8 mouse cellular contexts compared by ENCODE assay signal in genomic region chr10:112270887-112271802, GRCm38 (mm10). TPM values are rescaled to one million over a fixed set of nuclear protein-coding genes. Genes with fewer than 3 reads are reported as not detected.
DNase-seq lines count a peak whose midpoint lies in the region; ATAC-seq and TF ChIP-seq lines count a peak whose summit lies in the region.

TSS of gene Kcnc2 (plus strand) at chr10:112271121.

- 0 out of 2 replicates have a peak, but pooled peaks have one; percentile 41 for ATAC-seq in heart, embryonic 14.5 days (ENCODE audit: insufficient number of reproducible peaks, insufficient read depth, low FRiP score, low read depth)
- peak; percentile 8; the same call in 1 of the 2 replicates for ATAC-seq in megakaryocyte progenitor cell, adult 5-6 weeks (replicated peaks; ENCODE audit: poor library complexity)
- no peak for ATAC-seq in erythroblast, adult 5-6 weeks (replicated peaks; ENCODE audit: low FRiP score, poor library complexity, severe bottlenecking)

- H3K4me1 ChIP-seq in ES-E14 (ENCODE audit: control insufficient read depth in 2 of 2, insufficient read depth in 2 of 2, low read length in 2 of 2, poor library complexity in 1 of 2): peaks cover 0 to 3% of the 10 kb centered on the region in 2 experiments; a peak in 1 of 4 replicates
- peaks cover 8 to 10% of the 10 kb centered on the region in 2 experiments; a peak in 2 of 4 replicates for H3K4me1 ChIP-seq in heart, embryonic 14.5 days (ENCODE audit: control insufficient read depth in 2 of 2, insufficient read depth in 2 of 2, low read length in 2 of 2)

- WGBS in heart, embryonic 14.5 days: under 1% methylated on average over 20 of the region's 20 CpGs

- in situ Hi-C loops in ES-E14 (cut with MboI; ENCODE audit: low sequenced_read_pairs in 2 of 2, unreplicated experiment in 2 of 2): no loop called here

- H3K27ac ChIP-seq in ES-E14 (ENCODE audit: insufficient read depth, low read depth, low read length, poor library complexity, severe bottlenecking): no peak within 1 kb of the TSS
- H3K27ac ChIP-seq in heart, embryonic 14.5 days (replicated peaks in 1 of 2; ENCODE audit: control insufficient read depth in 1 of 2, insufficient read depth in 1 of 2, low read depth in 2 of 2, low read length in 2 of 2): no peak within 1 kb of the TSS

- DNase-seq in cerebellum, postnatal 10 days: peak; percentile 17 to 19
- DNase-seq in cerebellum, adult 9-10 months: no peak
- DNase-seq in ES-E14 (ENCODE audit: low read depth, low spot score): no peak
- DNase-seq in kidney, postnatal 25 days: peak; percentile 27 to 62
- no peak for DNase-seq in cerebellum, adult 9-11 months

- peak within 1 kb of the TSS; percentile 34; the same call in 1 of the 2 replicates for H3K9ac ChIP-seq in ES-E14 (ENCODE audit: insufficient read depth, low read depth, low read length, poor library complexity, severe bottlenecking)
- peak within 1 kb of the TSS; percentile 66 for H3K9ac ChIP-seq in heart, embryonic 14.5 days (ENCODE audit: low read length)

- no peaks in the 10 kb centered on the region for H3K9me3 ChIP-seq in ES-E14 (ENCODE audit: control insufficient read depth, insufficient read depth, low read depth, low read length)
- no peaks in the 10 kb centered on the region for H3K9me3 ChIP-seq in heart, embryonic 14.5 days (ENCODE audit: control insufficient read depth, low read length)

- H3K4me2 ChIP-seq in heart, embryonic 14.5 days (ENCODE audit: low read length): peak within 1 kb of the TSS; percentile 91

- peak within 1 kb of the TSS; percentile 55 to 60 for H3K4me3 ChIP-seq in ES-E14 (ENCODE audit: insufficient read depth in 1 of 2, low read depth in 1 of 2, low read length in 2 of 2, poor library complexity in 1 of 2, severe bottlenecking in 1 of 2)
- H3K4me3 ChIP-seq in heart, embryonic 14.5 days (ENCODE audit: control insufficient read depth in 1 of 2, insufficient read depth in 1 of 2, low read depth in 1 of 2, low read length in 2 of 2): peak within 1 kb of the TSS; percentile 46 to 47

- peaks cover 27% of the 10 kb centered on the region for H3K27me3 ChIP-seq in heart, embryonic 14.5 days (ENCODE audit: control insufficient read depth, insufficient read depth, low read length)

- H3K36me3 ChIP-seq in ES-E14 (ENCODE audit: control insufficient read depth, insufficient read depth, low read length, poor library complexity, severe bottlenecking): no peaks in the 10 kb centered on the region
- no peaks in the 10 kb centered on the region for H3K36me3 ChIP-seq in heart, embryonic 14.5 days (ENCODE audit: control insufficient read depth, insufficient read depth, low read length)

TF ChIP-seq in ES-E14, 5 proteins besides CTCF, POLR2A, EP300 and RAD21:
- TF ChIP-seq ZC3H11A (IDR thresholded peaks at IDR 0.05; ENCODE audit: borderline replicate concordance, low read depth, low read length) (no peak), CHD2 (IDR thresholded peaks at IDR 0.05; ENCODE audit: low read depth, low read length) (no peak), MAFK (IDR thresholded peaks at IDR 0.05; ENCODE audit: insufficient read depth, low read depth, low read length) (no peak), HCFC1 (IDR thresholded peaks at IDR 0.05; ENCODE audit: borderline replicate concordance, insufficient read depth, low read length) (no peak), ZNF384 (IDR thresholded peaks at IDR 0.05; ENCODE audit: low read depth, low read length) (no peak)
TF ChIP-seq in ES-E14: peak in this region for 0.

RNA-seq across cellular contexts. Expression of gene Kcnc2, which starts in this region (rescaled TPM):
- 0.21 and 0.58 TPM in 2 replicates for total RNA-seq in ES-E14 (2012; rRNA removed)
- 0.92 and 1.4 TPM in 2 replicates for polyA plus RNA-seq in heart, embryonic 14.5 days (2014; fragmentation: Nextera tagmentation; extraction: Ambion mirVana)
- total RNA-seq in megakaryocyte progenitor cell, adult 5-6 weeks (2015): not detected in 2 replicates
- not detected in 2 replicates for total RNA-seq in megakaryocyte progenitor cell, adult 5-6 weeks (2017)
- not detected in 2 replicates for total RNA-seq in erythroblast, adult 5-6 weeks (2015; ENCODE audit: low replicate concordance)
- total RNA-seq in erythroblast, adult 5-6 weeks (2017; ENCODE audit: low replicate concordance): not detected in 2 replicates

Comparison
In these comparisons a context has a peak if more than half of its experiments do, and no peak if none do; other contexts are left out.
1. DNase-seq: peak in cerebellum, postnatal 10 days (2 of 2) and kidney, postnatal 25 days (2 of 2); none in cerebellum, adult 9-10 months (single experiment), ES-E14 (single experiment) and cerebellum, adult 9-11 months (single experiment).
2. Peak in ATAC-seq in megakaryocyte progenitor cell, adult 5-6 weeks; RNA of the gene not detected or under 1 TPM.